Mouse (Mus musculus): ENCODE data around the gene Vapa. TPM values are rescaled to one million over a fixed set of nuclear protein-coding genes. Genes with fewer than 3 reads are reported as not detected.
A peak's percentile ranks its signal among the peaks of the same experiment; 100 is the strongest.
"Not testable (repeated sequence)": the region's sequence is repeated elsewhere in the genome, so short reads cannot be mapped to it uniquely, and the experiment has no call there.

Vapa gene
- polyA plus RNA-seq, 1 experiment from 2014 or later = 177 TPM

GRCm38 (mm10) chr17:65557212-65557611 is 56.1 kb downstream of the Vapa start:
- 38% methylated on average over 6 of the region's 6 CpGs for WGBS
- H3K4me1 ChIP-seq (ENCODE audit: control insufficient read depth in 2 of 2, insufficient read depth in 2 of 2, low read length in 2 of 2) = peaks cover 0 to 5% of the 10 kb centered on the region in 2 experiments; a peak in 1 of 4 replicates
- no peaks in the 10 kb centered on the region for H3K9me3 ChIP-seq (ENCODE audit: control insufficient read depth, low read length)
- ATAC-seq (ENCODE audit: insufficient number of reproducible peaks, insufficient read depth, low FRiP score, low read depth) = no peak
- H3K36me3 ChIP-seq (ENCODE audit: control insufficient read depth, insufficient read depth, low read length) = no peaks in the 10 kb centered on the region
- no peak overlapping the region for H3K4me2 ChIP-seq (ENCODE audit: low read length)
- H3K27me3 ChIP-seq (ENCODE audit: control insufficient read depth, insufficient read depth, low read length) = no peaks in the 10 kb centered on the region
- H3K27ac ChIP-seq (replicated peaks in 1 of 2; ENCODE audit: control insufficient read depth in 1 of 2, insufficient read depth in 1 of 2, low read depth in 2 of 2, low read length in 2 of 2) = no peak overlapping the region
- no peak overlapping the region for H3K9ac ChIP-seq (ENCODE audit: low read length)
- no peak overlapping the region for H3K4me3 ChIP-seq (ENCODE audit: control insufficient read depth in 1 of 2, insufficient read depth in 1 of 2, low read depth in 1 of 2, low read length in 2 of 2)

- H3K27me3 ChIP-seq (ENCODE audit: control insufficient read depth, insufficient read depth, low read length) = no peaks in the 10 kb centered on the region
- H3K4me3 ChIP-seq (ENCODE audit: control insufficient read depth in 1 of 2, insufficient read depth in 1 of 2, low read depth in 1 of 2, low read length in 2 of 2) = no peak overlapping the region
- ATAC-seq (ENCODE audit: insufficient number of reproducible peaks, insufficient read depth, low FRiP score, low read depth) = no peak
- no peak overlapping the region for H3K4me2 ChIP-seq (ENCODE audit: low read length)
- WGBS = 52% methylated on average over 10 of the region's 10 CpGs
- no peak overlapping the region for H3K9ac ChIP-seq (ENCODE audit: low read length)
- peaks cover 0 to 5% of the 10 kb centered on the region in 2 experiments; a peak in 1 of 4 replicates for H3K4me1 ChIP-seq (ENCODE audit: control insufficient read depth in 2 of 2, insufficient read depth in 2 of 2, low read length in 2 of 2)
- H3K36me3 ChIP-seq (ENCODE audit: control insufficient read depth, insufficient read depth, low read length) = no peaks in the 10 kb centered on the region
- H3K9me3 ChIP-seq (ENCODE audit: control insufficient read depth, low read length) = no peaks in the 10 kb centered on the region
- no peak overlapping the region for H3K27ac ChIP-seq (replicated peaks in 1 of 2; ENCODE audit: control insufficient read depth in 1 of 2, insufficient read depth in 1 of 2, low read depth in 2 of 2, low read length in 2 of 2)
Observed at GRCm38 (mm10) chr17:65556798-65557197, 56.6 kb downstream of the Vapa start.

- no peaks in the 10 kb centered on the region for H3K36me3 ChIP-seq (ENCODE audit: control insufficient read depth, insufficient read depth, low read length)
- no peak overlapping the region for H3K27ac ChIP-seq (replicated peaks in 1 of 2; ENCODE audit: control insufficient read depth in 1 of 2, insufficient read depth in 1 of 2, low read depth in 2 of 2, low read length in 2 of 2)
- 88% methylated on average over 12 of the region's 12 CpGs for WGBS
- peaks cover 5 to 8% of the 10 kb centered on the region in 2 experiments; a peak in 3 of 4 replicates for H3K4me1 ChIP-seq (ENCODE audit: control insufficient read depth in 2 of 2, insufficient read depth in 2 of 2, low read length in 2 of 2)
- H3K9ac ChIP-seq (ENCODE audit: low read length) = no peak overlapping the region
- no peaks in the 10 kb centered on the region for H3K27me3 ChIP-seq (ENCODE audit: control insufficient read depth, insufficient read depth, low read length)
- no peak for ATAC-seq (ENCODE audit: insufficient number of reproducible peaks, insufficient read depth, low FRiP score, low read depth)
- no peaks in the 10 kb centered on the region for H3K9me3 ChIP-seq (ENCODE audit: control insufficient read depth, low read length)
- H3K4me3 ChIP-seq (ENCODE audit: control insufficient read depth in 1 of 2, insufficient read depth in 1 of 2, low read depth in 1 of 2, low read length in 2 of 2) = no peak overlapping the region
- H3K4me2 ChIP-seq (ENCODE audit: low read length) = no peak overlapping the region
Observed at GRCm38 (mm10) chr17:65552426-65552997, 60.8 kb downstream of the Vapa start.

GRCm38 (mm10) chr17:65550357-65550756 is 63.0 kb downstream of the Vapa start:
- 79% methylated on average over 4 of the region's 4 CpGs for WGBS
- no peak for ATAC-seq (ENCODE audit: insufficient number of reproducible peaks, insufficient read depth, low FRiP score, low read depth)

GRCm38 (mm10) chr17:65548698-65549365 is 64.5 kb downstream of the Vapa start:
- 54% methylated on average over 18 of the region's 18 CpGs for WGBS
- no peak overlapping the region for H3K4me2 ChIP-seq (ENCODE audit: low read length)

More at GRCm38 (mm10) chr17:65550357-65550756, 63.0 kb downstream of the Vapa start:
- Histone ChIP-seq H3K27me3 (ENCODE audit: control insufficient read depth, insufficient read depth, low read length) (no peaks in the 10 kb centered on the region), H3K27ac (replicated peaks in 1 of 2; ENCODE audit: control insufficient read depth in 1 of 2, insufficient read depth in 1 of 2, low read depth in 2 of 2, low read length in 2 of 2) (no peak overlapping the region), H3K9me3 (ENCODE audit: control insufficient read depth, low read length) (no peaks in the 10 kb centered on the region), H3K4me3 (ENCODE audit: control insufficient read depth in 1 of 2, insufficient read depth in 1 of 2, low read depth in 1 of 2, low read length in 2 of 2) (no peak overlapping the region), H3K9ac (ENCODE audit: low read length) (no peak overlapping the region), H3K4me1 (ENCODE audit: control insufficient read depth in 2 of 2, insufficient read depth in 2 of 2, low read length in 2 of 2) (peaks cover 5 to 8% of the 10 kb centered on the region in 2 experiments; a peak in 3 of 4 replicates), H3K4me2 (ENCODE audit: low read length) (no peak overlapping the region), H3K36me3 (ENCODE audit: control insufficient read depth, insufficient read depth, low read length) (no peaks in the 10 kb centered on the region)

GRCm38 (mm10) chr17:65546221-65546620 is 67.1 kb downstream of the Vapa start:
- not testable (repeated sequence) for H3K27ac ChIP-seq (replicated peaks in 1 of 2; ENCODE audit: control insufficient read depth in 1 of 2, insufficient read depth in 1 of 2, low read depth in 2 of 2, low read length in 2 of 2); ATAC-seq (ENCODE audit: insufficient number of reproducible peaks, insufficient read depth, low FRiP score, low read depth)

More at GRCm38 (mm10) chr17:65548698-65549365, 64.5 kb downstream of the Vapa start:
- no peak overlapping the region for H3K4me3 ChIP-seq (ENCODE audit: control insufficient read depth in 1 of 2, insufficient read depth in 1 of 2, low read depth in 1 of 2, low read length in 2 of 2)
- no peak for ATAC-seq (ENCODE audit: insufficient number of reproducible peaks, insufficient read depth, low FRiP score, low read depth)
- H3K9me3 ChIP-seq (ENCODE audit: control insufficient read depth, low read length) = no peaks in the 10 kb centered on the region
- no peaks in the 10 kb centered on the region for H3K36me3 ChIP-seq (ENCODE audit: control insufficient read depth, insufficient read depth, low read length)
- H3K9ac ChIP-seq (ENCODE audit: low read length) = no peak overlapping the region
- H3K4me1 ChIP-seq (ENCODE audit: control insufficient read depth in 2 of 2, insufficient read depth in 2 of 2, low read length in 2 of 2) = peaks cover 5 to 8% of the 10 kb centered on the region in 2 experiments; a peak in 3 of 4 replicates
- no peak overlapping the region; a peak in 1 of 4 replicates for H3K27ac ChIP-seq (replicated peaks in 1 of 2; ENCODE audit: control insufficient read depth in 1 of 2, insufficient read depth in 1 of 2, low read depth in 2 of 2, low read length in 2 of 2)
- H3K27me3 ChIP-seq (ENCODE audit: control insufficient read depth, insufficient read depth, low read length) = no peaks in the 10 kb centered on the region

GRCm38 (mm10) chr17:65540441-65541272 is 72.7 kb downstream of the Vapa start, which contains the start of gene Tmem232:
Gene Tmem232 (minus strand): TSS chr17:65540782.
- H3K36me3 ChIP-seq (ENCODE audit: control insufficient read depth, insufficient read depth, low read length) = no peaks in the 10 kb centered on the region
- peaks cover 0 to 4% of the 10 kb centered on the region in 2 experiments; a peak in 1 of 4 replicates for H3K4me1 ChIP-seq (ENCODE audit: control insufficient read depth in 2 of 2, insufficient read depth in 2 of 2, low read length in 2 of 2)
- no peaks in the 10 kb centered on the region for H3K9me3 ChIP-seq (ENCODE audit: control insufficient read depth, low read length)
- H3K27ac ChIP-seq (replicated peaks in 1 of 2; ENCODE audit: control insufficient read depth in 1 of 2, insufficient read depth in 1 of 2, low read depth in 2 of 2, low read length in 2 of 2) = no peak within 1 kb of the TSS
- WGBS = 14% methylated on average over 26 of the region's 26 CpGs
- H3K4me2 ChIP-seq (ENCODE audit: low read length) = peak within 1 kb of the TSS; percentile 77
- ATAC-seq (ENCODE audit: insufficient number of reproducible peaks, insufficient read depth, low FRiP score, low read depth) = 0 out of 2 replicates have a peak, but pooled peaks have one; percentile 39
- no peaks in the 10 kb centered on the region for H3K27me3 ChIP-seq (ENCODE audit: control insufficient read depth, insufficient read depth, low read length)
- peak within 1 kb of the TSS; percentile 59 for H3K9ac ChIP-seq (ENCODE audit: low read length)
- H3K4me3 ChIP-seq (ENCODE audit: control insufficient read depth in 1 of 2, insufficient read depth in 1 of 2, low read depth in 1 of 2, low read length in 2 of 2) = peak within 1 kb of the TSS; percentile 46 to 47

More at GRCm38 (mm10) chr17:65546221-65546620, 67.1 kb downstream of the Vapa start:
- H3K9ac ChIP-seq (ENCODE audit: low read length); H3K9me3 ChIP-seq (ENCODE audit: control insufficient read depth, low read length); H3K4me2 ChIP-seq (ENCODE audit: low read length); H3K27me3 ChIP-seq (ENCODE audit: control insufficient read depth, insufficient read depth, low read length); H3K4me3 ChIP-seq (ENCODE audit: control insufficient read depth in 1 of 2, insufficient read depth in 1 of 2, low read depth in 1 of 2, low read length in 2 of 2); H3K4me1 ChIP-seq (ENCODE audit: control insufficient read depth in 2 of 2, insufficient read depth in 2 of 2, low read length in 2 of 2); H3K36me3 ChIP-seq (ENCODE audit: control insufficient read depth, insufficient read depth, low read length): not testable (repeated sequence)
- WGBS = 86% methylated on average over 4 of the region's 4 CpGs

Measured in heart, embryonic 14.5 days (tissue).